Mouse (Mus musculus) R1 (cell line): ENCODE data around the gene Ppox.

ENCODE experiments used
- DNase-seq: peaks from one replicate; pipeline ENCODE4 v3.0.0-alpha.2; 2018; ENCODE audit warnings: low read depth, low spot score

Gene Ppox

GRCm38 (mm10) chr1:171265971-171266744 lies 14.8 kb downstream of the Ppox start:
- no peak for DNase-seq

- peak; percentile 76 for DNase-seq
These were observed 17.1 kb downstream of the Ppox start for GRCm38 (mm10) chr1:171263666-171264461.

- DNase-seq: no peak
These were observed 17.8 kb downstream of the Ppox start for GRCm38 (mm10) chr1:171263185-171263611.

GRCm38 (mm10) chr1:171262594-171263130 lies 18.3 kb downstream of the Ppox start:
- no peak for DNase-seq

- DNase-seq: no peak
These were observed 20.7 kb downstream of the Ppox start for GRCm38 (mm10) chr1:171260316-171260715.

GRCm38 (mm10) chr1:171258921-171259320 lies 22.1 kb downstream of the Ppox start:
- DNase-seq: no peak

GRCm38 (mm10) chr1:171257781-171258180 lies 23.2 kb downstream of the Ppox start:
- DNase-seq: no peak

GRCm38 (mm10) chr1:171256937-171257548 lies 23.9 kb downstream of the Ppox start:
- peak; percentile 87 for DNase-seq

- DNase-seq: no peak
These were observed 24.7 kb downstream of the Ppox start for GRCm38 (mm10) chr1:171256095-171256818.

- DNase-seq: peak; percentile 55
These were observed 28.6 kb downstream of the Ppox start for GRCm38 (mm10) chr1:171252415-171252814.

GRCm38 (mm10) chr1:171251594-171252324 lies 29.2 kb downstream of the Ppox start:
- DNase-seq: peak; percentile 55

- no peak for DNase-seq
These were observed 30.0 kb downstream of the Ppox start, which contains the start of gene Ndufs2 for GRCm38 (mm10) chr1:171250680-171251593. Gene Ndufs2, minus strand, starts transcription at chr1:171251388.

- DNase-seq: no peak
These were observed 30.9 kb downstream of the Ppox start, which contains the start of gene Adamts4 for GRCm38 (mm10) chr1:171249913-171250600. Gene Adamts4, plus strand, starts transcription at chr1:171250421.

GRCm38 (mm10) chr1:171248386-171249226 lies 32.4 kb downstream of the Ppox start:
- no peak for DNase-seq

- DNase-seq: no peak
These were observed 33.1 kb downstream of the Ppox start for GRCm38 (mm10) chr1:171247916-171248315.

- DNase-seq: no peak
These were observed 33.5 kb downstream of the Ppox start for GRCm38 (mm10) chr1:171247453-171247841.

- peak; percentile 98 for DNase-seq
These were observed 34.1 kb downstream of the Ppox start for GRCm38 (mm10) chr1:171246709-171247452.
